Mouse (Mus musculus) cerebellum, adult 8-10 months (tissue): ENCODE data around the gene Inpp4b.
A peak's percentile ranks its signal among the peaks of the same experiment; 100 is the strongest.

Experiments
- DNase-seq: peaks from one replicate; pipeline ENCODE4 v3.0.0; 2022

The Inpp4b gene

GRCm38 (mm10) chr8:81342236-81342998 is at the start of gene Inpp4b:
Gene Inpp4b (plus strand): TSS chr8:81342556.
- DNase-seq: peak; percentile 79

GRCm38 (mm10) chr8:81335250-81335649 is 7.1 kb upstream of the Inpp4b start:
- DNase-seq: no peak

GRCm38 (mm10) chr8:81341191-81341590 is 1.2 kb upstream of the Inpp4b start:
- DNase-seq: no peak

- DNase-seq: peak; percentile 91
Measured at GRCm38 (mm10) chr8:81341591-81342235, 643 bp upstream of the Inpp4b start.

GRCm38 (mm10) chr8:81342999-81343302 is 595 bp downstream of the Inpp4b start:
- no peak for DNase-seq

- DNase-seq: no peak
Measured at GRCm38 (mm10) chr8:81345170-81345697, 2.9 kb downstream of the Inpp4b start.

- peak; percentile 34 for DNase-seq
Measured at GRCm38 (mm10) chr8:81349452-81349851, 7.1 kb downstream of the Inpp4b start.

- DNase-seq: no peak
Measured at GRCm38 (mm10) chr8:81353460-81353859, 11.1 kb downstream of the Inpp4b start.

- DNase-seq: no peak
Measured at GRCm38 (mm10) chr8:81358108-81358507, 15.8 kb downstream of the Inpp4b start.

GRCm38 (mm10) chr8:81360518-81360917 is 18.2 kb downstream of the Inpp4b start:
- DNase-seq: peak; percentile 61

- DNase-seq: no peak
Measured at GRCm38 (mm10) chr8:81361162-81361561, 18.8 kb downstream of the Inpp4b start.

GRCm38 (mm10) chr8:81370607-81371006 is 28.3 kb downstream of the Inpp4b start:
- no peak for DNase-seq

- DNase-seq: no peak
Measured at GRCm38 (mm10) chr8:81371844-81372243, 29.5 kb downstream of the Inpp4b start.

- DNase-seq: no peak
Measured at GRCm38 (mm10) chr8:81374877-81375475, 32.6 kb downstream of the Inpp4b start.

GRCm38 (mm10) chr8:81388953-81389352 is 46.6 kb downstream of the Inpp4b start:
- no peak for DNase-seq

GRCm38 (mm10) chr8:81399071-81399470 is 56.7 kb downstream of the Inpp4b start:
- peak; percentile 5 for DNase-seq

GRCm38 (mm10) chr8:81399501-81399900 is 57.1 kb downstream of the Inpp4b start:
- DNase-seq: no peak

GRCm38 (mm10) chr8:81412707-81413106 is 70.4 kb downstream of the Inpp4b start:
- no peak for DNase-seq

- no peak for DNase-seq
Measured at GRCm38 (mm10) chr8:81443957-81444356, 101.6 kb downstream of the Inpp4b start.

- DNase-seq: no peak
Measured at GRCm38 (mm10) chr8:81449798-81450197, 107.4 kb downstream of the Inpp4b start.

- no peak for DNase-seq
Measured at GRCm38 (mm10) chr8:81452082-81452481, 109.7 kb downstream of the Inpp4b start.

- no peak for DNase-seq
Measured at GRCm38 (mm10) chr8:81454830-81455229, 112.5 kb downstream of the Inpp4b start.

- DNase-seq: no peak
Measured at GRCm38 (mm10) chr8:81463762-81464161, 121.4 kb downstream of the Inpp4b start.

GRCm38 (mm10) chr8:81466776-81467175 is 124.4 kb downstream of the Inpp4b start:
- DNase-seq: no peak
